Mouse (Mus musculus) CH12.LX (cell line): ENCODE results near the gene Ccdc88c. TPM values are rescaled to one million over a fixed set of nuclear protein-coding genes. Genes with fewer than 3 reads are reported as not detected.

ENCODE experiments used
- DNase-seq: peaks from one replicate; pipeline ENCODE4 v3.0.0-alpha.2; 2013; ENCODE audit errors: extremely low read depth
- H3K27ac ChIP-seq: 2 replicates; pipeline ENCODE4 v1.5.1; 2012; ENCODE audit warnings: low read depth, mild to moderate bottlenecking, control low read depth, moderate library complexity; ENCODE audit not compliant: insufficient read depth
- H3K27me3 ChIP-seq: replicated peaks from 2 replicates; pipeline ENCODE3; 2012; ENCODE audit warnings: inconsistent platforms
- H3K36me3 ChIP-seq, 2 experiments: replicated peaks in 1 of 2; 2 replicates each; pipeline versions ENCODE3 to v1.6.1; 2012; ENCODE audit warnings: inconsistent platforms in 1 of 2, low read length in 1 of 2, mild to moderate bottlenecking in 1 of 2, mixed read lengths in 1 of 2, moderate library complexity in 1 of 2; ENCODE audit not compliant: control insufficient read depth in 1 of 2, insufficient read depth in 1 of 2
- H3K4me1 ChIP-seq, 2 experiments: 2 replicates each; pipeline ENCODE4 v1.6.1; 2012; ENCODE audit warnings: inconsistent platforms in 1 of 2, moderate library complexity in 1 of 2; ENCODE audit not compliant: insufficient read depth in 2 of 2, control insufficient read depth in 1 of 2
- H3K4me2 ChIP-seq: 2 replicates; pipeline ENCODE4 v1.6.1; 2012; ENCODE audit warnings: low read depth, mild to moderate bottlenecking, control low read depth; ENCODE audit not compliant: poor library complexity, insufficient read depth, severe bottlenecking
- H3K4me3 ChIP-seq, 3 experiments: fragments of 150-350 bp in 1 of 3; sonication (generic) in 1 of 3; replicated peaks in 1 of 3; 2 replicates each; pipeline versions ENCODE3 to v1.5.1; 2011 to 2012; ENCODE audit warnings: low read depth in 2 of 3, low read length in 2 of 3, mild to moderate bottlenecking in 2 of 3, moderate library complexity in 2 of 3, control low read depth in 1 of 3, improper control_type of control experiment in 1 of 3, inconsistent platforms in 1 of 3, mixed read lengths in 1 of 3; ENCODE audit not compliant: poor library complexity in 1 of 3
- H3K79me2 ChIP-seq: replicated peaks from 2 replicates; pipeline ENCODE4 v1.6.1; 2012; ENCODE audit warnings: mild to moderate bottlenecking, moderate library complexity; ENCODE audit not compliant: control insufficient read depth, poor library complexity, insufficient read depth, severe bottlenecking; ENCODE audit errors: extremely low read depth
- H3K9ac ChIP-seq: 2 replicates; pipeline ENCODE4 v1.6.1; 2012; ENCODE audit warnings: low read depth, mild to moderate bottlenecking, control low read depth, moderate library complexity; ENCODE audit not compliant: insufficient read depth
- H3K9me3 ChIP-seq: replicated peaks from 2 replicates; pipeline ENCODE3; 2012; ENCODE audit warnings: low read length, inconsistent platforms, mixed read lengths
- CTCF ChIP-seq, 2 experiments: IDR thresholded peaks in 1 of 2; conservative IDR thresholded peaks in 1 of 2; 2 replicates each; pipeline ENCODE4 v1.5.1; 2011 to 2012; ENCODE audit warnings: low read depth in 2 of 2, low read length in 2 of 2, improper control_type of control experiment in 1 of 2, inconsistent platforms in 1 of 2, mild to moderate bottlenecking in 1 of 2, moderate library complexity in 1 of 2
- E2F4 ChIP-seq: IDR thresholded peaks from 2 replicates; pipeline ENCODE4 v1.6.1; 2011; ENCODE audit warnings: low read depth, low read length, improper control_type of control experiment; ENCODE audit not compliant: insufficient replicate concordance
- GABPA ChIP-seq: IDR thresholded peaks from 2 replicates; pipeline ENCODE4 v1.6.1; 2012; ENCODE audit warnings: low read depth, low read length, improper control_type of control experiment, inconsistent platforms; ENCODE audit not compliant: insufficient replicate concordance
- HCFC1 ChIP-seq: IDR thresholded peaks from 2 replicates; pipeline ENCODE4 v1.6.1; 2012; ENCODE audit warnings: low read depth, mild to moderate bottlenecking, inconsistent platforms, low read length, improper control_type of control experiment
- JUN ChIP-seq: IDR thresholded peaks from 2 replicates; pipeline ENCODE4 v1.6.1; 2011; ENCODE audit warnings: low read depth, mild to moderate bottlenecking, low read length, improper control_type of control experiment, moderate library complexity; ENCODE audit not compliant: insufficient read depth
- MAX ChIP-seq: IDR thresholded peaks from 2 replicates; pipeline ENCODE4 v1.6.1; 2011; ENCODE audit warnings: low read length, improper control_type of control experiment
- MAZ ChIP-seq: IDR thresholded peaks from 2 replicates; pipeline ENCODE4 v1.6.1; 2012; ENCODE audit warnings: low read depth, mild to moderate bottlenecking, inconsistent platforms, low read length, improper control_type of control experiment, moderate library complexity
- MEF2A ChIP-seq: IDR thresholded peaks from 2 replicates; pipeline ENCODE4 v1.6.1; 2014; ENCODE audit warnings: low read depth, mild to moderate bottlenecking, inconsistent platforms, low read length, improper control_type of control experiment, borderline replicate concordance
- MYC ChIP-seq: IDR thresholded peaks from 2 replicates; pipeline ENCODE4 v1.6.1; 2011; ENCODE audit warnings: low read depth, mild to moderate bottlenecking, improper control_type of control experiment, low read length
- PAX5 ChIP-seq: IDR thresholded peaks from 2 replicates; pipeline ENCODE4 v1.6.1; 2012; ENCODE audit warnings: low read length, inconsistent platforms, mixed read lengths
- RAD21 ChIP-seq: IDR thresholded peaks from 2 replicates; pipeline ENCODE4 v1.6.1; 2011; ENCODE audit warnings: low read depth, mild to moderate bottlenecking, low read length, improper control_type of control experiment, moderate library complexity
- RCOR1 ChIP-seq: conservative IDR thresholded peaks from 2 replicates; pipeline ENCODE4 v1.6.1; 2012; ENCODE audit warnings: low read depth, mild to moderate bottlenecking, inconsistent platforms, low read length, improper control_type of control experiment
- SMC3 ChIP-seq: IDR thresholded peaks from 2 replicates; pipeline ENCODE4 v1.6.1; 2011; ENCODE audit warnings: low read depth, low read length, improper control_type of control experiment
- TBP ChIP-seq: conservative IDR thresholded peaks from 2 replicates; pipeline ENCODE4 v1.6.1; 2011; ENCODE audit warnings: low read depth, low read length, improper control_type of control experiment
- USF2 ChIP-seq: conservative IDR thresholded peaks from 2 replicates; pipeline ENCODE4 v1.6.1; 2011; ENCODE audit warnings: low read depth, low read length, improper control_type of control experiment
- dilution Hi-C: fragments of 300-500 bp; cut with MboI; formaldehyde crosslinking; loops from 2 replicates; pipeline ENCODE4 v1.14.3; 2020; ENCODE audit warnings: low sequenced_read_pairs; ENCODE audit not compliant: extremely low pct_unique_long_range_greater_than_20kb, extremely low pct_ligation_motif_present
- in situ Hi-C: fragments of 300-500 bp; cut with MboI; formaldehyde crosslinking; loops from 3 replicates; pipeline ENCODE4 v1.14.3; 2019; ENCODE audit warnings: low sequenced_read_pairs, low pct_ligation_motif_present, low pct_unique_long_range_greater_than_20kb, mixed read lengths
- polyA plus RNA-seq: library from polyadenylated mRNA; unstranded; fragments of >175 nt; gene quantifications from 2 replicates; pipeline ENCODE4 v1.2.1, GENCODE M21; 2012; ENCODE audit warnings: low read depth; ENCODE audit not compliant: insufficient read length
- total RNA-seq, 2 experiments: library from RNA; depleted of rRNA; stranded (reverse); fragments of 300-350 nt in 1 of 2; fragments of >200 nt in 1 of 2; gene quantifications; 2 replicates each; pipeline ENCODE4 v1.2.3; 2012 to 2014

Ccdc88c gene
- total and polyA plus RNA-seq, 3 experiments, result 20.3 to 32.7 (median 24.9) TPM

DNA sequence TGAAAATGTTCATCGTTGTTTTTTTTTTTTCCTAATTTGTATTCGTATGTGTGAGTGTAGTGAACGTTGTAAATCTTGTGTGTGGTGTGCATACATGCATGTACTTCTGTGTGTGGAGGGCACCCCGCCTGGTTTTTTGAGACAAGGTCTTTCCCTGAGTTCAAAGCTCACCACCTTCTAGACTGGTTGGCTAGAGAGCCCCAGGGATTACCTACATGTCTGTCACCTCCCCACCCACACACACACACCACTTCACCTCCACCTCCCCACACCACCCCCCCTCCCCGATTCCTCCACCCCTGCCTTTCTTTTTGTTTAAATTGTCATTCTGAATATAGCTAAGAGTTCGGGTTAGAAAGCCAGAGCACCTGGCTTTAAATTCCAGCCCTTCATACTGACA, 128.0 kb downstream of the Ccdc88c start:
- dilution Hi-C loops (no loop called here), in situ Hi-C loops (no loop called here)
- TF ChIP-seq MAZ (no peak), CTCF (conservative IDR thresholded peaks at IDR 0.05 in 1 of 2, IDR thresholded peaks at IDR 0.05 in 1 of 2; ENCODE audit: low read depth in 2 of 2, low read length in 2 of 2) (no peak), GABPA (no peak), HCFC1 (no peak), MYC (no peak), JUN (no peak), USF2 (no peak), RCOR1 (no peak)
- TF ChIP-seq, all 38 proteins: peak for 0

DNA sequence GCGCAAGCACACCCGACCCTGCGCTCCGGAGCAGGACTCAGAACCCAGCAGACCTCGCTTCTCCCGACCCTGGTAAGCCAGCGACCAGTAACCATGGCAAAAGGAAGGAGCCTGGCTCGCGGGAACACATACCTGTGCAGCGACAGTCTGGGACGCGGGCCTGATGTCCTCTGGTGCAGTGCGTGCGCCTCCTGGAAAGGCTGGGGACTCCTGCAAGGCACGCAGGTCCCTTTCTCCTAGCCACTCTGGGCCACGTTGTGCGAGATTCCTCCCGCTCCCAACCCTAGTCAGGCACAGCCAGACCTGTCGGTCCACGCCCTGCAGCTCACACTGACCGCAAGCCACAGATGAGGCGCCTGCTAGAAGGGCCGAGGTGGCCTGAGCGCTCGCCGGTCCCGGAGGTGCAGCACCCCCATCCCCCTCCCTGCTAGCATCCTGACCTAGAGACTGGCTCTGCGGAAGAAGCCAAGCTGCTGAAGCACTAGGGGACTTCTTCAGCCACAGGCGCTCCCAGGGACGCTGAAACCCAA, 129.7 kb downstream of the Ccdc88c start:
- in situ Hi-C loops, result no loop called here
- dilution Hi-C loops, result no loop called here
- no peak overlapping the region for H3K4me3 ChIP-seq
- TF ChIP-seq MYC (no peak), E2F4 (no peak), SMC3 (no peak), RAD21 (no peak), MEF2A (no peak), MAX (no peak), CTCF (conservative IDR thresholded peaks at IDR 0.05 in 1 of 2, IDR thresholded peaks at IDR 0.05 in 1 of 2; ENCODE audit: low read depth in 2 of 2, low read length in 2 of 2) (no peak), PAX5 (no peak), TBP (no peak)
- TF ChIP-seq, all 38 proteins: peak for 0
- Histone ChIP-seq H3K79me2 (no peaks in the 10 kb centered on the region), H3K27me3 (no peaks in the 10 kb centered on the region), H3K36me3 (no peaks in the 10 kb centered on the region), H3K27ac (no peak overlapping the region), H3K4me2 (no peak overlapping the region), H3K9ac (no peak overlapping the region), H3K9me3 (no peaks in the 10 kb centered on the region), H3K4me1 (peaks cover 20 to 85% of the 10 kb centered on the region in 2 experiments)
- no peak for DNase-seq

More for the DNA sequence above, 128.0 kb downstream of the Ccdc88c start:
- Histone ChIP-seq H3K36me3 (no peaks in the 10 kb centered on the region), H3K9ac (no peak overlapping the region), H3K9me3 (no peaks in the 10 kb centered on the region), H3K27me3 (no peaks in the 10 kb centered on the region), H3K79me2 (no peaks in the 10 kb centered on the region), H3K27ac (no peak overlapping the region), H3K4me1 (peaks cover 14 to 78% of the 10 kb centered on the region in 2 experiments), H3K4me2 (no peak overlapping the region), H3K4me3 (no peak overlapping the region)
- no peak for DNase-seq
